Comparison of ENCODE assay signal across 14 mouse cellular contexts in genomic region chr8:125484530-125485196, GRCm38 (mm10).
DNase-seq lines count a peak whose midpoint lies in the region; ATAC-seq and TF ChIP-seq lines count a peak whose summit lies in the region.
"Had no signal": no experiment of that assay in that cellular context is flagged by ENCODE, and none has a peak within 500 bp of the region (broad histone marks: within the 10 kb centered on the region; RNA-seq: fewer than 3 reads in every experiment).

No protein-coding gene starts in this region.

- no peak overlapping the region for H3K4me3 ChIP-seq in kidney, embryonic 16.5 days (ENCODE audit: low read length)
- H3K4me3 ChIP-seq in kidney, adult 2 months (ENCODE audit: insufficient read depth, low read depth, low read length): no peak overlapping the region
- H3K4me3 ChIP-seq in forebrain, embryonic 10.5 days: no peak overlapping the region
- no peak overlapping the region for H3K4me3 ChIP-seq in limb, embryonic 10.5 days
- H3K4me3 ChIP-seq: embryonic facial prominence, embryonic 13.5 days; liver, embryonic 15.5 days; neural tube, embryonic 15.5 days had no signal

- peaks cover 12% of the 10 kb centered on the region for H3K4me1 ChIP-seq in kidney, embryonic 16.5 days (ENCODE audit: insufficient read depth, low read length)
- H3K4me1 ChIP-seq in kidney, adult 2 months (ENCODE audit: control insufficient read depth, insufficient read depth, low read length): no peaks in the 10 kb centered on the region
- H3K4me1 ChIP-seq in forebrain, embryonic 10.5 days: peaks cover 57% of the 10 kb centered on the region
- H3K4me1 ChIP-seq in limb, embryonic 10.5 days: peaks cover 55% of the 10 kb centered on the region
- H3K4me1 ChIP-seq: liver, embryonic 15.5 days had no signal

- no peak overlapping the region for H3K4me2 ChIP-seq in kidney, embryonic 16.5 days (replicated peaks; ENCODE audit: low read depth, low read length)
- H3K4me2 ChIP-seq: embryonic facial prominence, embryonic 13.5 days; liver, embryonic 15.5 days; neural tube, embryonic 15.5 days had no signal

- no peak for TF ChIP-seq POLR2A in kidney, adult 2 months (IDR thresholded peaks at IDR 0.05; ENCODE audit: low read depth, low read length)

- no peak overlapping the region for H3K27ac ChIP-seq in kidney, embryonic 16.5 days (ENCODE audit: low read length)
- no peak overlapping the region for H3K27ac ChIP-seq in kidney, adult 2 months (ENCODE audit: insufficient read depth, low read depth, low read length)
- peak overlapping the region; percentile 76 for H3K27ac ChIP-seq in forebrain, embryonic 10.5 days
- H3K27ac ChIP-seq in limb, embryonic 10.5 days: peak overlapping the region; percentile 39; the same call in 1 of the 2 replicates
- H3K27ac ChIP-seq: embryonic facial prominence, embryonic 13.5 days; liver, embryonic 15.5 days; neural tube, embryonic 15.5 days had no signal

- peak; percentile 43 for DNase-seq in embryo, embryonic 11 days
- DNase-seq in embryo, embryonic 9.5 days (ENCODE audit: extremely low spot score): no peak
- no peak for DNase-seq in kidney, adult 2 months
- DNase-seq in forebrain, embryonic 10.5 days (ENCODE audit: extremely low spot score, low spot score): peak; percentile 42
- DNase-seq in limb, embryonic 10.5 days (ENCODE audit: low spot score): no peak
- no peak for DNase-seq in left cerebral cortex, adult 11 months (ENCODE audit: low spot score)
- no peak for DNase-seq in cerebellum, postnatal 25 days
- DNase-seq: cerebellum, adult 18-20 months; kidney, postnatal 14 days; thymus, postnatal 14 days had no signal

- no peaks in the 10 kb centered on the region for H3K9me3 ChIP-seq in kidney, embryonic 16.5 days (ENCODE audit: low read length)
- peaks cover 10% of the 10 kb centered on the region; the same call in 1 of the 2 replicates for H3K9me3 ChIP-seq in forebrain, embryonic 10.5 days
- H3K9me3 ChIP-seq in limb, embryonic 10.5 days (replicated peaks): no peaks in the 10 kb centered on the region
- H3K9me3 ChIP-seq: embryonic facial prominence, embryonic 13.5 days; liver, embryonic 15.5 days; neural tube, embryonic 15.5 days had no signal

- H3K27me3 ChIP-seq in kidney, embryonic 16.5 days (ENCODE audit: insufficient read depth, low read length): no peaks in the 10 kb centered on the region
- no peaks in the 10 kb centered on the region for H3K27me3 ChIP-seq in kidney, adult 2 months (replicated peaks; ENCODE audit: control insufficient read depth, insufficient read depth, low read length)
- H3K27me3 ChIP-seq in forebrain, embryonic 10.5 days (ENCODE audit: poor library complexity, severe bottlenecking): peaks cover 28% of the 10 kb centered on the region
- H3K27me3 ChIP-seq in limb, embryonic 10.5 days (ENCODE audit: low read depth, poor library complexity, severe bottlenecking): no peaks in the 10 kb centered on the region
- H3K27me3 ChIP-seq: embryonic facial prominence, embryonic 13.5 days; liver, embryonic 15.5 days; neural tube, embryonic 15.5 days had no signal

- 48% methylated on average over 7 of the region's 7 CpGs for WGBS in kidney, embryonic 16.5 days
- 71% methylated on average over 7 of the region's 7 CpGs for WGBS in kidney, adult 2 months
- WGBS in forebrain, embryonic 10.5 days: 34% methylated on average over 7 of the region's 7 CpGs
- 81% methylated on average over 7 of the region's 7 CpGs for WGBS in limb, embryonic 10.5 days

- peaks cover 34% of the 10 kb centered on the region for H3K36me3 ChIP-seq in kidney, embryonic 16.5 days (ENCODE audit: insufficient read depth, low read length)
- no peaks in the 10 kb centered on the region for H3K36me3 ChIP-seq in kidney, adult 2 months (ENCODE audit: control insufficient read depth, insufficient read depth, low read length)
- peaks cover 55% of the 10 kb centered on the region for H3K36me3 ChIP-seq in forebrain, embryonic 10.5 days (replicated peaks)
- H3K36me3 ChIP-seq in limb, embryonic 10.5 days: peaks cover 51% of the 10 kb centered on the region
- H3K36me3 ChIP-seq: liver, embryonic 15.5 days had no signal

- H3K9ac ChIP-seq in kidney, embryonic 16.5 days (replicated peaks; ENCODE audit: low read length): no peak overlapping the region
- H3K9ac ChIP-seq: embryonic facial prominence, embryonic 13.5 days; liver, embryonic 15.5 days; neural tube, embryonic 15.5 days had no signal

- no peak for TF ChIP-seq CTCF in kidney, adult 2 months (conservative IDR thresholded peaks at IDR 0.05; ENCODE audit: insufficient read depth, insufficient read length, low read depth, low read length)

- 0 out of 2 replicates have a peak, but pooled peaks have one; percentile 20 for ATAC-seq in kidney, embryonic 16.5 days (ENCODE audit: low FRiP score, low TSS enrichment)

Comparison
In these comparisons a context has a peak if more than half of its experiments do, and no peak if none do; other contexts are left out.
1. DNase-seq: peak in embryo, embryonic 11 days (single experiment) and forebrain, embryonic 10.5 days (single experiment); none in embryo, embryonic 9.5 days (single experiment), kidney, adult 2 months (single experiment), limb, embryonic 10.5 days (single experiment), left cerebral cortex, adult 11 months (single experiment) and cerebellum, postnatal 25 days (0 of 2).
2. H3K27ac ChIP-seq: peak in forebrain, embryonic 10.5 days (single experiment) and limb, embryonic 10.5 days (single experiment); none in kidney, embryonic 16.5 days (single experiment) and kidney, adult 2 months (single experiment).